Mouse (Mus musculus) brain, embryonic 14.5 days (tissue): ENCODE measurements around the gene Phyh.

Experiments used
- CTCF ChIP-seq: fragments of 200-500 bp; IDR thresholded peaks from 2 replicates; pipeline ENCODE4 v1.5.1; 2012; ENCODE audit warnings: inconsistent platforms, mild to moderate bottlenecking, moderate library complexity, borderline replicate concordance; ENCODE audit not compliant: insufficient read depth, insufficient read length; ENCODE audit errors: extremely low read depth
- POLR2A ChIP-seq: fragments of 200-500 bp; IDR thresholded peaks from 2 replicates; pipeline ENCODE4 v1.6.1; 2012; ENCODE audit warnings: mild to moderate bottlenecking, inconsistent platforms, borderline replicate concordance; ENCODE audit not compliant: poor library complexity, insufficient read depth, insufficient read length, severe bottlenecking; ENCODE audit errors: extremely low read depth

GRCm38 (mm10) chr2:4978091-4978490 is 59.3 kb downstream of the Phyh start:
- TF ChIP-seq CTCF, result no peak
- no peak for TF ChIP-seq POLR2A
